Comparison of ENCODE assay signal across 29 mouse cellular contexts in genomic region chr1:136926026-136926425, GRCm38 (mm10). TPM values are rescaled to one million over a fixed set of nuclear protein-coding genes. Genes with fewer than 3 reads are reported as not detected.
DNase-seq lines count a peak whose midpoint lies in the region; ATAC-seq and TF ChIP-seq lines count a peak whose summit lies in the region.
"Had no signal": no experiment of that assay in that cellular context is flagged by ENCODE, and none has a peak within 500 bp of the region (broad histone marks: within the 10 kb centered on the region; RNA-seq: fewer than 3 reads in every experiment).

No protein-coding gene starts in this region.

- H3K4me2 ChIP-seq in lung, postnatal 0 days (replicated peaks; ENCODE audit: low read depth, low read length): no peak overlapping the region
- H3K4me2 ChIP-seq: forebrain, embryonic 13.5 days; heart, embryonic 11.5 days; heart, embryonic 15.5 days; hindbrain, embryonic 13.5 days had no signal

- DNase-seq in liver, adult 2 months (ENCODE audit: extremely low read depth, low read depth, low spot score): peak; percentile 99
- DNase-seq in liver: no peak
- DNase-seq in 3T3-L1 (ENCODE audit: low read depth, low spot score): peak; percentile 13
- DNase-seq in Muller cell, postnatal 12 days (ENCODE audit: inconsistent ontology term): peak; percentile 72
- DNase-seq in retina, embryonic 14.5 days (ENCODE audit: low spot score): peak; percentile 49
- no peak for DNase-seq in lung, postnatal 0 days (ENCODE audit: low spot score)
- DNase-seq in cerebellum, postnatal 10 days: no peak
- DNase-seq in kidney, adult 2 months: no peak
- DNase-seq: adrenal gland, adult 2 months; adrenal gland, postnatal 14 days; cerebellum, adult 11 months; cerebellum, adult 2 months; cerebellum, adult 9-11 months; cerebellum, postnatal 36 days; gastrocnemius, postnatal 10 days; gastrocnemius, postnatal 36 days; heart, postnatal 10 days; heart, postnatal 36 days had no signal

- TF ChIP-seq EP300 in lung, postnatal 0 days (IDR thresholded peaks at IDR 0.05): no peak

- TF ChIP-seq POLR2A in liver, adult 2 months (IDR thresholded peaks at IDR 0.05; ENCODE audit: extremely low read depth, insufficient read depth, low read length): no peak
- TF ChIP-seq POLR2A in kidney, adult 2 months (IDR thresholded peaks at IDR 0.05; ENCODE audit: low read depth, low read length): no peak

- no peak overlapping the region for H3K4me3 ChIP-seq in liver, adult 2 months (ENCODE audit: insufficient read depth, low read depth, low read length)
- H3K4me3 ChIP-seq in lung, postnatal 0 days (ENCODE audit: low read depth, low read length): no peak overlapping the region
- H3K4me3 ChIP-seq in kidney, adult 2 months (ENCODE audit: insufficient read depth, low read depth, low read length): no peak overlapping the region
- H3K4me3 ChIP-seq: forebrain, embryonic 10.5 days; forebrain, embryonic 13.5 days; heart, embryonic 15.5 days; hindbrain, embryonic 10.5 days; hindbrain, embryonic 13.5 days had no signal

- 3% methylated on average over 3 of the region's 3 CpGs for WGBS in liver, adult 2 months
- 16% methylated on average over 3 of the region's 3 CpGs for WGBS in lung, postnatal 0 days
- WGBS in kidney, adult 2 months: 29% methylated on average over 3 of the region's 3 CpGs

- H3K9ac ChIP-seq in liver, adult 2 months (ENCODE audit: low read depth, low read length): no peak overlapping the region
- H3K9ac ChIP-seq in lung, postnatal 0 days (replicated peaks; ENCODE audit: low read depth): no peak overlapping the region
- H3K9ac ChIP-seq: forebrain, embryonic 13.5 days; heart, embryonic 15.5 days; hindbrain, embryonic 13.5 days had no signal

- H3K27ac ChIP-seq in liver, adult 2 months (replicated peaks; ENCODE audit: insufficient read depth, low read depth, low read length): 0 out of 2 replicates have a peak overlapping the region, but pooled peaks have one; percentile 11
- no peak overlapping the region for H3K27ac ChIP-seq in lung, postnatal 0 days (ENCODE audit: low read length)
- no peak overlapping the region for H3K27ac ChIP-seq in kidney, adult 2 months (ENCODE audit: insufficient read depth, low read depth, low read length)
- H3K27ac ChIP-seq: forebrain, embryonic 10.5 days; forebrain, embryonic 13.5 days; heart, embryonic 15.5 days; hindbrain, embryonic 10.5 days; hindbrain, embryonic 13.5 days had no signal

- H3K79me2 ChIP-seq in liver, adult 2 months (ENCODE audit: control insufficient read depth, insufficient read depth, low read length): peaks cover 40% of the 10 kb centered on the region; the same call in 1 of the 2 replicates

- H3K4me1 ChIP-seq in liver, adult 2 months (ENCODE audit: control insufficient read depth, insufficient read depth, low read length): peaks cover 44% of the 10 kb centered on the region
- H3K4me1 ChIP-seq in lung, postnatal 0 days (ENCODE audit: insufficient read depth, low read depth, low read length): no peaks in the 10 kb centered on the region
- H3K4me1 ChIP-seq in kidney, adult 2 months (ENCODE audit: control insufficient read depth, insufficient read depth, low read length): no peaks in the 10 kb centered on the region
- H3K4me1 ChIP-seq: heart, embryonic 15.5 days; hindbrain, embryonic 13.5 days had no signal

- H3K36me3 ChIP-seq in liver, adult 2 months (ENCODE audit: control insufficient read depth, insufficient read depth, low read length): peaks cover 5% of the 10 kb centered on the region
- no peaks in the 10 kb centered on the region for H3K36me3 ChIP-seq in lung, postnatal 0 days (ENCODE audit: insufficient read depth, low read length)
- H3K36me3 ChIP-seq in kidney, adult 2 months (ENCODE audit: control insufficient read depth, insufficient read depth, low read length): no peaks in the 10 kb centered on the region
- H3K36me3 ChIP-seq: forebrain, embryonic 10.5 days; heart, embryonic 15.5 days; hindbrain, embryonic 10.5 days; hindbrain, embryonic 13.5 days had no signal

- no peak for ATAC-seq in lung, postnatal 0 days
- ATAC-seq: forebrain, embryonic 13.5 days; forebrain, embryonic 16.5 days; hindbrain, embryonic 16.5 days; inflammation-experienced regulatory T-cells, adult 6 months had no signal

- no peaks in the 10 kb centered on the region for H3K9me3 ChIP-seq in lung, postnatal 0 days (ENCODE audit: low read length)
- H3K9me3 ChIP-seq: forebrain, embryonic 10.5 days; forebrain, embryonic 13.5 days; heart, embryonic 15.5 days; hindbrain, embryonic 10.5 days; hindbrain, embryonic 13.5 days had no signal

- peak; percentile 25 for TF ChIP-seq CTCF in liver, adult 2 months (IDR thresholded peaks at IDR 0.05; ENCODE audit: low read depth, low read length)
- TF ChIP-seq CTCF in lung, postnatal 0 days (IDR thresholded peaks at IDR 0.05): no peak
- no peak; the same call in 1 of the 2 replicates for TF ChIP-seq CTCF in kidney, adult 2 months (conservative IDR thresholded peaks at IDR 0.05; ENCODE audit: insufficient read depth, insufficient read length, low read depth, low read length)

- no peaks in the 10 kb centered on the region for H3K27me3 ChIP-seq in liver, adult 2 months (ENCODE audit: control insufficient read depth, insufficient read depth, low read length)
- no peaks in the 10 kb centered on the region for H3K27me3 ChIP-seq in lung, postnatal 0 days (replicated peaks; ENCODE audit: insufficient read depth, low read length)
- no peaks in the 10 kb centered on the region for H3K27me3 ChIP-seq in kidney, adult 2 months (replicated peaks; ENCODE audit: control insufficient read depth, insufficient read depth, low read length)
- H3K27me3 ChIP-seq: heart, embryonic 15.5 days; hindbrain, embryonic 13.5 days had no signal

RNA-seq across cellular contexts. Expression of gene Nr5a2, which starts 34.2 kb away (rescaled TPM):
- 37.7 and 41.5 TPM in 2 replicates for total RNA-seq in liver, adult 2 months (2014; rRNA removed)
- polyA plus RNA-seq in liver, adult 2 months (2012; rRNA removed): 21.4 and 24.0 TPM in 2 replicates
- 0.54 and 0.64 TPM in 2 replicates for polyA plus RNA-seq in lung, postnatal 0 days (2015; fragmentation: Nextera tagmentation; extraction: Ambion mirVana)
- 0.38 and 0.58 TPM in 2 replicates for polyA plus RNA-seq in kidney, adult 2 months (2012; rRNA removed)
- total RNA-seq: granulocyte monocyte progenitor cell, adult 5-6 weeks had no signal
- polyA plus RNA-seq: cortical plate, adult 2 months; inflammation-experienced regulatory T-cells, adult 6 months had no signal

Comparison
In these comparisons a context has a peak if more than half of its experiments do, and no peak if none do; other contexts are left out.
1. DNase-seq: peak in liver, adult 2 months (single experiment), 3T3-L1 (single experiment), Muller cell, postnatal 12 days (single experiment) and retina, embryonic 14.5 days (single experiment); none in liver (single experiment), lung, postnatal 0 days (single experiment), cerebellum, postnatal 10 days (0 of 2) and kidney, adult 2 months (single experiment).
2. RNA of gene Nr5a2, which starts 34.2 kb away (polyA plus RNA-seq): 21.4 to 24.0 TPM in liver, adult 2 months; 0.38 to 0.58 TPM in kidney, adult 2 months and 0.54 to 0.64 TPM in lung, postnatal 0 days; every median in the first group is over 10 times any median in the second.